ENCODE assay signal across 8 mouse cellular contexts in the genomic region with DNA sequence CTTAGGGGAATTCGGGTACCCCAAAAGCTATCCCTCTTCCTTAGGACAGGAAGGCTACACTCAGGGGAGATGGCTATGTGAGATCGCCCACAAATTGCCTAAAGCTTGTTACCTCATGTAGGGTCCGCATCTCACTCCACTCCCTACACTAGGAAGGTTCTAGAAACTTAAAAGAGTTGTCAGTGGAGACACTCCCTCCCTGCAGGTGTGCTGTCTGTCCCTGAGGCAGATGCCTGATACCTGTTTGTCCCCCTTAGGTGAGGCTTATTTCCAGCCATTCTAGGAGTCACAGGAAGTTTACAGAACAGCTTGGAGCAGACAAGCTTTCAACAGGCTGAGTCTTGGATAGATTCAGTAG. TPM values are rescaled to one million over a fixed set of nuclear protein-coding genes. Genes with fewer than 3 reads are reported as not detected.
A peak's percentile ranks its signal among the peaks of the same experiment; 100 is the strongest.
DNase-seq lines count a peak whose midpoint lies in the region; ATAC-seq and TF ChIP-seq lines count a peak whose summit lies in the region.

No protein-coding gene starts in this region.

- ATAC-seq in forebrain, embryonic 11.5 days (replicated peaks; ENCODE audit: low FRiP score): no peak
- ATAC-seq in intestine, embryonic 16.5 days: no peak
- no peak for ATAC-seq in neural tube, embryonic 13.5 days (ENCODE audit: low read depth)
- no peak for ATAC-seq in inflammation-experienced regulatory T-cells, adult 6 months

- H3K27ac ChIP-seq in left cerebral cortex, adult 2 months: peak overlapping the region; percentile 83
- H3K27ac ChIP-seq in forebrain, embryonic 11.5 days (ENCODE audit: low read depth, low read length): no peak overlapping the region; the same call in 1 of the 2 replicates
- H3K27ac ChIP-seq in intestine, embryonic 16.5 days (ENCODE audit: low read length): peak overlapping the region; percentile 88
- H3K27ac ChIP-seq in neural tube, embryonic 13.5 days (replicated peaks): peak overlapping the region; percentile 86; the same call in 1 of the 2 replicates

- no peaks in the 10 kb centered on the region for H3K27me3 ChIP-seq in forebrain, embryonic 11.5 days (ENCODE audit: control insufficient read depth, insufficient read depth, low read length)
- no peaks in the 10 kb centered on the region for H3K27me3 ChIP-seq in intestine, embryonic 16.5 days (replicated peaks; ENCODE audit: control insufficient read depth, insufficient read depth, low read length)
- no peaks in the 10 kb centered on the region for H3K27me3 ChIP-seq in neural tube, embryonic 13.5 days

- no peaks in the 10 kb centered on the region for H3K36me3 ChIP-seq in forebrain, embryonic 11.5 days (ENCODE audit: control insufficient read depth, insufficient read depth, low read length)
- H3K36me3 ChIP-seq in intestine, embryonic 16.5 days (ENCODE audit: control insufficient read depth, insufficient read depth, low read length): no peaks in the 10 kb centered on the region
- no peaks in the 10 kb centered on the region for H3K36me3 ChIP-seq in neural tube, embryonic 13.5 days

- H3K9ac ChIP-seq in forebrain, embryonic 11.5 days (ENCODE audit: low read length): peak overlapping the region; percentile 65
- peak overlapping the region; percentile 79 for H3K9ac ChIP-seq in intestine, embryonic 16.5 days (ENCODE audit: low read depth, low read length)
- H3K9ac ChIP-seq in neural tube, embryonic 13.5 days: peak overlapping the region; percentile 72

- TF ChIP-seq CTCF in left cerebral cortex, adult 2 months (IDR thresholded peaks at IDR 0.05): no peak

- peaks cover 21% of the 10 kb centered on the region for H3K4me1 ChIP-seq in forebrain, embryonic 11.5 days (replicated peaks; ENCODE audit: control insufficient read depth, insufficient read depth, low read length)
- H3K4me1 ChIP-seq in intestine, embryonic 16.5 days (ENCODE audit: control insufficient read depth, insufficient read depth, low read length): peaks cover 33% of the 10 kb centered on the region
- peaks cover 47% of the 10 kb centered on the region for H3K4me1 ChIP-seq in neural tube, embryonic 13.5 days (replicated peaks)

- 9% methylated on average over 3 of the region's 3 CpGs for WGBS in forebrain, embryonic 11.5 days
- 12% methylated on average over 3 of the region's 3 CpGs for WGBS in intestine, embryonic 16.5 days
- WGBS in neural tube, embryonic 13.5 days: 8% methylated on average over 3 of the region's 3 CpGs

- intact Hi-C loops in left cerebral cortex, adult 2 months (cut with DNase I): no loop called here

- H3K4me3 ChIP-seq in left cerebral cortex, adult 2 months: peak overlapping the region; percentile 34
- H3K4me3 ChIP-seq in forebrain, embryonic 11.5 days (ENCODE audit: low read depth, low read length): peak overlapping the region; percentile 38
- H3K4me3 ChIP-seq in intestine, embryonic 16.5 days (ENCODE audit: low read length): peak overlapping the region; percentile 64
- H3K4me3 ChIP-seq in neural tube, embryonic 13.5 days: peak overlapping the region; percentile 45

- no peaks in the 10 kb centered on the region for H3K9me3 ChIP-seq in forebrain, embryonic 11.5 days (ENCODE audit: control insufficient read depth, low read length)
- no peaks in the 10 kb centered on the region for H3K9me3 ChIP-seq in intestine, embryonic 16.5 days (ENCODE audit: control insufficient read depth, low read length)
- no peaks in the 10 kb centered on the region for H3K9me3 ChIP-seq in neural tube, embryonic 13.5 days

- DNase-seq in left cerebral cortex, adult 2 months (ENCODE audit: extremely low spot score in 1 of 2, low spot score in 2 of 2): no peak
- no peak for DNase-seq in left cerebral cortex, adult 8-10 months (ENCODE audit: low spot score in 2 of 2)
- DNase-seq in forebrain, embryonic 11.5 days (ENCODE audit: low spot score): no peak
- DNase-seq in thymus, postnatal 36 days: no peak
- DNase-seq in spleen, postnatal 10 days (ENCODE audit: low spot score in 2 of 2): no peak

- H3K4me2 ChIP-seq in forebrain, embryonic 11.5 days (ENCODE audit: low read depth, low read length, severe bottlenecking): peak overlapping the region; percentile 63
- H3K4me2 ChIP-seq in intestine, embryonic 16.5 days (ENCODE audit: low read depth, low read length): peak overlapping the region; percentile 51
- peak overlapping the region; percentile 53 for H3K4me2 ChIP-seq in neural tube, embryonic 13.5 days

RNA-seq across cellular contexts. Expression of a gene that starts 4.3 kb away (rescaled TPM):
- 100 to 1,000 TPM; 177 to 202 TPM for total RNA-seq in left cerebral cortex, adult 2 months (2021)
- 100 to 1,000 TPM; 217 to 328 (median 260) TPM for total RNA-seq in left cerebral cortex, adult 8-10 months (2022)
- 348 and 407 TPM in 2 replicates for polyA plus RNA-seq in forebrain, embryonic 11.5 days (2014; fragmentation: Nextera tagmentation; extraction: Ambion mirVana)
- polyA plus RNA-seq in intestine, embryonic 16.5 days (2015; fragmentation: Nextera tagmentation; extraction: Ambion mirVana): 1,500 and 1,563 TPM in 2 replicates
- polyA plus RNA-seq in neural tube, embryonic 13.5 days (2015; fragmentation: Nextera tagmentation; extraction: Ambion mirVana): 730 and 747 TPM in 2 replicates
- not detected for polyA plus RNA-seq in inflammation-experienced regulatory T-cells, adult 6 months (2017; shearing (Covaris generic))

RNA-seq across cellular contexts. Expression of a gene that starts 42.4 kb away (rescaled TPM):
- total RNA-seq in left cerebral cortex, adult 2 months (2021): 10 to 100 TPM; 87.0 to 97.9 TPM
- total RNA-seq in left cerebral cortex, adult 8-10 months (2022): 100 to 1,000 TPM in 3 of 4 experiments, 10 to 100 TPM in 1; 98.2 to 107 (median 104) TPM
- 209 and 211 TPM in 2 replicates for polyA plus RNA-seq in forebrain, embryonic 11.5 days (2014; fragmentation: Nextera tagmentation; extraction: Ambion mirVana)
- polyA plus RNA-seq in intestine, embryonic 16.5 days (2015; fragmentation: Nextera tagmentation; extraction: Ambion mirVana): 408 and 413 TPM in 2 replicates
- polyA plus RNA-seq in neural tube, embryonic 13.5 days (2015; fragmentation: Nextera tagmentation; extraction: Ambion mirVana): 281 and 343 TPM in 2 replicates
- polyA plus RNA-seq in inflammation-experienced regulatory T-cells, adult 6 months (2017; shearing (Covaris generic)): 100 to 1,000 TPM; 193 to 267 (median 197) TPM

RNA-seq across cellular contexts. Expression of a gene that starts 50.8 kb away (rescaled TPM):
- 10 to 100 TPM; 34.8 to 35.0 TPM for total RNA-seq in left cerebral cortex, adult 2 months (2021)
- 10 to 100 TPM; 31.9 to 33.7 (median 32.1) TPM for total RNA-seq in left cerebral cortex, adult 8-10 months (2022)
- polyA plus RNA-seq in forebrain, embryonic 11.5 days (2014; fragmentation: Nextera tagmentation; extraction: Ambion mirVana): 267 and 273 TPM in 2 replicates
- polyA plus RNA-seq in intestine, embryonic 16.5 days (2015; fragmentation: Nextera tagmentation; extraction: Ambion mirVana): 137 and 153 TPM in 2 replicates
- 111 and 119 TPM in 2 replicates for polyA plus RNA-seq in neural tube, embryonic 13.5 days (2015; fragmentation: Nextera tagmentation; extraction: Ambion mirVana)
- 10 to 100 TPM; 63.4 to 72.4 (median 65.1) TPM for polyA plus RNA-seq in inflammation-experienced regulatory T-cells, adult 6 months (2017; shearing (Covaris generic))

Comparison
In these comparisons a context has a peak if more than half of its experiments do, and no peak if none do; other contexts are left out.
1. RNA of a gene that starts 4.3 kb away (polyA plus RNA-seq): 1,500 to 1,563 TPM in intestine, embryonic 16.5 days, 730 to 747 TPM in neural tube, embryonic 13.5 days and 348 to 407 TPM in forebrain, embryonic 11.5 days; not detected in inflammation-experienced regulatory T-cells, adult 6 months; every median in the first group is over 100 times any median in the second.
2. Peak in every context shown above with its lines, with median percentiles within 50 percentile points of each other: H3K4me3 ChIP-seq, H3K4me2 ChIP-seq and H3K9ac ChIP-seq.